Mouse (Mus musculus) G1E (cell line): ENCODE results near the gene Ptprm. TPM values are rescaled to one million over a fixed set of nuclear protein-coding genes. Genes with fewer than 3 reads are reported as not detected.

Experiments
- ATAC-seq: 2 replicates; pipeline ENCODE4 v1.8.0; 2016; ENCODE audit warnings: mild to moderate bottlenecking; ENCODE audit not compliant: insufficient number of reproducible peaks, poor library complexity, low FRiP score, severe bottlenecking; ENCODE audit errors: extremely low read depth
- DNase-seq: peaks from one replicate; pipeline ENCODE4 v3.0.0; 2012; ENCODE audit warnings: low spot score
- H3K27me3 ChIP-seq: 2 replicates; pipeline ENCODE4 v1.6.1; 2012; ENCODE audit warnings: mild to moderate bottlenecking, low read length, inconsistent platforms; ENCODE audit not compliant: insufficient read depth
- H3K36me3 ChIP-seq: replicated peaks from 2 replicates; pipeline ENCODE3; 2012; ENCODE audit warnings: mild to moderate bottlenecking, inconsistent platforms
- H3K4me1 ChIP-seq: 2 replicates; pipeline ENCODE4 v1.6.1; 2012; ENCODE audit warnings: low read depth, low read length, inconsistent platforms, mixed read lengths; ENCODE audit not compliant: insufficient read depth
- H3K4me3 ChIP-seq: 2 replicates; pipeline ENCODE4 v1.5.1; 2012; ENCODE audit warnings: low read depth, mild to moderate bottlenecking, inconsistent platforms, low read length, moderate library complexity, mixed read lengths
- H3K9me3 ChIP-seq: replicated peaks from 2 replicates; pipeline ENCODE4 v1.6.1; 2012; ENCODE audit warnings: inconsistent platforms
- CTCF ChIP-seq: IDR thresholded peaks from 2 replicates; pipeline ENCODE4 v1.5.1; 2012; ENCODE audit warnings: low read depth, low read length, inconsistent platforms, mixed read lengths
- GATA1 ChIP-seq: IDR thresholded peaks from 2 replicates; pipeline ENCODE4 v1.6.1; 2012; ENCODE audit warnings: borderline replicate concordance, low read length, inconsistent platforms, mixed read lengths
- GATA2 ChIP-seq: IDR thresholded peaks from 2 replicates; pipeline ENCODE4 v1.6.1; 2012; ENCODE audit warnings: low read depth, low read length, inconsistent platforms, borderline replicate concordance
- POLR2AphosphoS5 ChIP-seq: IDR thresholded peaks from 2 replicates; pipeline ENCODE4 v1.6.1; 2012; ENCODE audit warnings: low read depth, low read length, inconsistent platforms; ENCODE audit not compliant: insufficient replicate concordance
- TAL1 ChIP-seq: conservative IDR thresholded peaks from 2 replicates; pipeline ENCODE4 v1.6.1; 2012; ENCODE audit warnings: low read depth, low read length, inconsistent platforms, mixed read lengths
- polyA plus RNA-seq: library from polyadenylated mRNA; stranded (reverse); fragments of >175 nt; gene quantifications from 2 replicates; pipeline ENCODE4 v1.2.3, GENCODE M21; 2012
- total RNA-seq, 2 experiments: library from RNA; stranded (forward) in 1 of 2; stranded (reverse) in 1 of 2; fragments of 200-1000 nt in 1 of 2; fragments of >200 nt in 1 of 2; fragmentation: Nextera tagmentation in 1 of 2; gene quantifications; 2 replicates each; pipeline ENCODE4 v1.2.3; 2014 to 2017

Gene Ptprm
- total RNA-seq (2014; fragmentation: Nextera tagmentation), result not detected in 2 replicates
- total RNA-seq (2017), result 0.12 and 0.27 TPM in 2 replicates
- polyA plus RNA-seq, result not detected in 2 replicates

- DNase-seq (no peak), ATAC-seq (no peak)
- Histone ChIP-seq H3K4me3 (no peak within 1 kb of the TSS; the same call in 1 of the 2 replicates), H3K36me3 (no peaks in the 10 kb centered on the region), H3K4me1 (no peaks in the 10 kb centered on the region), H3K9me3 (peaks cover 67% of the 10 kb centered on the region), H3K27me3 (no peaks in the 10 kb centered on the region)
- TF ChIP-seq GATA2 (no peak), GATA1 (no peak), POLR2AphosphoS5 (no peak), TAL1 (no peak), CTCF (no peak)
Observed at GRCm38 (mm10) chr17:67354451-67355011, at the start of gene Ptprm. TSS of gene Ptprm (minus strand) at chr17:67354457.

GRCm38 (mm10) chr17:67396205-67396604 is 41.9 kb upstream of the Ptprm start:
- Histone ChIP-seq H3K36me3 (no peaks in the 10 kb centered on the region), H3K27me3 (no peaks in the 10 kb centered on the region), H3K9me3 (peaks cover 23% of the 10 kb centered on the region), H3K4me3 (no peak overlapping the region), H3K4me1 (no peaks in the 10 kb centered on the region)
- no peak for DNase-seq
- TF ChIP-seq GATA2, result no peak
- no peak for TF ChIP-seq POLR2AphosphoS5
- no peak for TF ChIP-seq GATA1
- TF ChIP-seq CTCF, result no peak
- no peak for TF ChIP-seq TAL1
- ATAC-seq, result no peak

DNA sequence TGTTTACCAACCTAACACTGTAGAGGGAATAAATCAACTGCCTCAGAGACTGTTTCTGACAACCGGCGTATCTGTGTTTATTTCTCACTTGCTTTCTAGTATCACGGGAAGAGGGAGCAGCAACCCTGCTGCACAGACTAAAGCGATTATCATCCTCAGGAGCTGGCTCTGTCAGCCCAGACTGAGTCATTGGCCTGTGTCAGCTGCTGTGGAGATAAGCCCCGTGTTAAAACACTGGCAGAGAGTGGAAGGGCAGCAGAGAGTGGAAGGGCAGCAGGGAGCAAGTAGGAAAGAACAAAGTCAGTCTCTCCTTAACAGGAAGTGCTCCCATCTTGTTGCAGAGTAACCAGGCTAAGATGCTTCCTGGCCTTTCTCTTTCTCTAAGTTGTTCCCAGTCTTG is 36.6 kb upstream of the Ptprm start:
- no peak for DNase-seq
- Histone ChIP-seq H3K36me3 (no peaks in the 10 kb centered on the region), H3K4me1 (no peaks in the 10 kb centered on the region), H3K4me3 (no peak overlapping the region), H3K9me3 (peaks cover 28% of the 10 kb centered on the region), H3K27me3 (no peaks in the 10 kb centered on the region)
- no peak for ATAC-seq
- TF ChIP-seq POLR2AphosphoS5, result no peak
- TF ChIP-seq CTCF, result no peak
- no peak for TF ChIP-seq GATA2
- TF ChIP-seq GATA1, result no peak
- TF ChIP-seq TAL1, result no peak

- ATAC-seq (no peak), DNase-seq (no peak)
- TF ChIP-seq GATA1 (no peak), CTCF (no peak), POLR2AphosphoS5 (no peak), GATA2 (no peak), TAL1 (no peak)
- no peak overlapping the region for H3K4me3 ChIP-seq
- peaks cover 35% of the 10 kb centered on the region for H3K9me3 ChIP-seq
- H3K36me3 ChIP-seq, result no peaks in the 10 kb centered on the region
- H3K27me3 ChIP-seq, result no peaks in the 10 kb centered on the region
- no peaks in the 10 kb centered on the region for H3K4me1 ChIP-seq
Observed at GRCm38 (mm10) chr17:67388171-67388570, 33.9 kb upstream of the Ptprm start.

GRCm38 (mm10) chr17:67385286-67385685 is 31.0 kb upstream of the Ptprm start:
- H3K4me1 ChIP-seq, result no peaks in the 10 kb centered on the region
- TF ChIP-seq GATA1, result no peak
- TF ChIP-seq GATA2, result no peak
- no peak for TF ChIP-seq CTCF
- no peak for TF ChIP-seq POLR2AphosphoS5
- no peak for TF ChIP-seq TAL1
- peaks cover 32% of the 10 kb centered on the region for H3K9me3 ChIP-seq
- no peak overlapping the region for H3K4me3 ChIP-seq
- ATAC-seq, result no peak
- no peak for DNase-seq
- no peaks in the 10 kb centered on the region for H3K27me3 ChIP-seq
- no peaks in the 10 kb centered on the region for H3K36me3 ChIP-seq

- H3K36me3 ChIP-seq, result no peaks in the 10 kb centered on the region
- peaks cover 36% of the 10 kb centered on the region for H3K9me3 ChIP-seq
- no peaks in the 10 kb centered on the region for H3K27me3 ChIP-seq
- ATAC-seq, result no peak
- TF ChIP-seq GATA1, result no peak
- TF ChIP-seq TAL1, result no peak
- TF ChIP-seq GATA2, result no peak
- no peak for TF ChIP-seq POLR2AphosphoS5
- no peak for TF ChIP-seq CTCF
- no peak overlapping the region for H3K4me3 ChIP-seq
- no peaks in the 10 kb centered on the region for H3K4me1 ChIP-seq
- DNase-seq, result no peak
Observed at GRCm38 (mm10) chr17:67383635-67384034, 29.4 kb upstream of the Ptprm start.
